In genomic region chr6:52934021-52934420, GRCm38 (mm10) we compare ENCODE assay signal across 21 mouse cellular contexts.
DNase-seq lines count a peak whose midpoint lies in the region; ATAC-seq and TF ChIP-seq lines count a peak whose summit lies in the region.
"Had no signal": no experiment of that assay in that cellular context is flagged by ENCODE, and none has a peak within 500 bp of the region (broad histone marks: within the 10 kb centered on the region; RNA-seq: fewer than 3 reads in every experiment).

No protein-coding gene starts in this region.

- TF ChIP-seq POLR2A in cortical plate, adult 2 months (IDR thresholded peaks at IDR 0.05; ENCODE audit: extremely low read depth, insufficient read depth, low read length), result no peak
- no peak for TF ChIP-seq POLR2A in olfactory bulb, adult 2 months (IDR thresholded peaks at IDR 0.05; ENCODE audit: insufficient read depth, low read depth, low read length)

- ATAC-seq in hindbrain, embryonic 14.5 days (ENCODE audit: low FRiP score), result no peak
- ATAC-seq in liver, postnatal 0 days, result no peak
- ATAC-seq: activated CD4-positive, CD25-positive, alpha-beta regulatory T cell, adult 4 months; Patski had no signal

- peaks cover 15% of the 10 kb centered on the region for H3K4me1 ChIP-seq in hindbrain, embryonic 10.5 days (replicated peaks)
- peaks cover 4% of the 10 kb centered on the region; the same call in 1 of the 2 replicates for H3K4me1 ChIP-seq in hindbrain, embryonic 14.5 days (replicated peaks; ENCODE audit: control insufficient read depth, insufficient read depth, low read length)
- H3K4me1 ChIP-seq in liver, postnatal 0 days (ENCODE audit: insufficient read depth), result peaks cover 4% of the 10 kb centered on the region; the same call in 1 of the 2 replicates
- H3K4me1 ChIP-seq in cortical plate, adult 2 months (ENCODE audit: control insufficient read depth, insufficient read depth, low read length), result peaks cover 7% of the 10 kb centered on the region
- peaks cover 4% of the 10 kb centered on the region; the same call in 1 of the 2 replicates for H3K4me1 ChIP-seq in olfactory bulb, adult 2 months (ENCODE audit: control insufficient read depth, insufficient read depth, low read length)
- H3K4me1 ChIP-seq: liver, embryonic 13.5 days had no signal

- no peaks in the 10 kb centered on the region for H3K27me3 ChIP-seq in hindbrain, embryonic 10.5 days (ENCODE audit: insufficient read depth, poor library complexity, severe bottlenecking)
- H3K27me3 ChIP-seq in hindbrain, embryonic 14.5 days (ENCODE audit: control insufficient read depth, insufficient read depth, low read length), result no peaks in the 10 kb centered on the region
- no peaks in the 10 kb centered on the region for H3K27me3 ChIP-seq in liver, postnatal 0 days (ENCODE audit: insufficient read depth, low read length)
- H3K27me3 ChIP-seq: embryonic facial prominence, embryonic 15.5 days; heart, embryonic 13.5 days; liver, embryonic 13.5 days; neural tube, embryonic 15.5 days; Patski had no signal

- H3K9me3 ChIP-seq in hindbrain, embryonic 10.5 days, result no peaks in the 10 kb centered on the region
- no peaks in the 10 kb centered on the region for H3K9me3 ChIP-seq in hindbrain, embryonic 14.5 days (ENCODE audit: control insufficient read depth, low read length)
- H3K9me3 ChIP-seq in liver, postnatal 0 days (ENCODE audit: low read length), result no peaks in the 10 kb centered on the region
- H3K9me3 ChIP-seq: embryonic facial prominence, embryonic 15.5 days; forebrain, embryonic 10.5 days; heart, embryonic 13.5 days; liver, embryonic 13.5 days; neural tube, embryonic 15.5 days had no signal

- peak; percentile 33 for TF ChIP-seq CTCF in liver, postnatal 0 days (IDR thresholded peaks at IDR 0.05; ENCODE audit: low read depth)
- TF ChIP-seq CTCF in cortical plate, adult 2 months (IDR thresholded peaks at IDR 0.05; ENCODE audit: extremely low read depth, insufficient read depth, low read length), result 0 out of 2 replicates have a peak, but pooled peaks have one; percentile 10
- TF ChIP-seq CTCF in olfactory bulb, adult 2 months (IDR thresholded peaks at IDR 0.05; ENCODE audit: insufficient read depth, low read depth, low read length), result no peak

- no peak overlapping the region for H3K9ac ChIP-seq in hindbrain, embryonic 14.5 days
- no peak overlapping the region for H3K9ac ChIP-seq in liver, postnatal 0 days (replicated peaks)
- H3K9ac ChIP-seq: embryonic facial prominence, embryonic 15.5 days; heart, embryonic 13.5 days; liver, embryonic 13.5 days; neural tube, embryonic 15.5 days had no signal

- no peak overlapping the region for H3K4me2 ChIP-seq in hindbrain, embryonic 14.5 days (replicated peaks)
- H3K4me2 ChIP-seq in liver, postnatal 0 days (ENCODE audit: low read depth, low read length), result no peak overlapping the region
- H3K4me2 ChIP-seq: embryonic facial prominence, embryonic 15.5 days; heart, embryonic 13.5 days; liver, embryonic 13.5 days; neural tube, embryonic 15.5 days had no signal

- H3K4me3 ChIP-seq in hindbrain, embryonic 10.5 days, result no peak overlapping the region
- H3K4me3 ChIP-seq in hindbrain, embryonic 14.5 days (replicated peaks; ENCODE audit: low read length), result no peak overlapping the region
- H3K4me3 ChIP-seq in liver, postnatal 0 days (ENCODE audit: low read depth, low read length), result no peak overlapping the region
- no peak overlapping the region for H3K4me3 ChIP-seq in cortical plate, adult 2 months (ENCODE audit: insufficient read depth, low read length)
- H3K4me3 ChIP-seq in olfactory bulb, adult 2 months (ENCODE audit: insufficient read depth, low read depth, low read length), result no peak overlapping the region
- H3K4me3 ChIP-seq: embryonic facial prominence, embryonic 15.5 days; forebrain, embryonic 10.5 days; heart, embryonic 13.5 days; liver, embryonic 13.5 days; myocyte; neural tube, embryonic 15.5 days had no signal

- WGBS in hindbrain, embryonic 10.5 days, result 90% methylated on average over 6 of the region's 6 CpGs
- 87% methylated on average over 6 of the region's 6 CpGs for WGBS in hindbrain, embryonic 14.5 days
- WGBS in liver, postnatal 0 days (ENCODE audit: insufficient replicate concordance), result 79% methylated on average over 6 of the region's 6 CpGs
- 86% methylated on average over 6 of the region's 6 CpGs for WGBS in olfactory bulb, adult 2 months

- H3K27ac ChIP-seq in hindbrain, embryonic 10.5 days, result 0 out of 2 replicates have a peak overlapping the region, but pooled peaks have one; percentile 5
- no peak overlapping the region for H3K27ac ChIP-seq in hindbrain, embryonic 14.5 days
- H3K27ac ChIP-seq in liver, postnatal 0 days (ENCODE audit: low read depth), result no peak overlapping the region
- H3K27ac ChIP-seq in cortical plate, adult 2 months (ENCODE audit: insufficient read depth, low read length), result peak overlapping the region; percentile 61; the same call in 1 of the 2 replicates
- peak overlapping the region; percentile 70; the same call in 1 of the 2 replicates for H3K27ac ChIP-seq in olfactory bulb, adult 2 months (ENCODE audit: insufficient read depth, low read depth, low read length)
- H3K27ac ChIP-seq: forebrain, embryonic 10.5 days; heart, embryonic 13.5 days; liver, embryonic 13.5 days had no signal

- H3K36me3 ChIP-seq in hindbrain, embryonic 10.5 days, result no peaks in the 10 kb centered on the region
- no peaks in the 10 kb centered on the region for H3K36me3 ChIP-seq in hindbrain, embryonic 14.5 days (replicated peaks; ENCODE audit: control insufficient read depth, insufficient read depth)
- no peaks in the 10 kb centered on the region for H3K36me3 ChIP-seq in liver, postnatal 0 days (replicated peaks; ENCODE audit: insufficient read depth, low read length)
- H3K36me3 ChIP-seq: embryonic facial prominence, embryonic 15.5 days; forebrain, embryonic 10.5 days; heart, embryonic 13.5 days; liver, embryonic 13.5 days; neural tube, embryonic 15.5 days had no signal

- TF ChIP-seq EP300 in liver, postnatal 0 days (IDR thresholded peaks at IDR 0.05; ENCODE audit: low read depth), result no peak

- DNase-seq in hindbrain, embryonic 10.5 days (ENCODE audit: low spot score), result no peak
- DNase-seq in hindbrain, embryonic 14.5 days (ENCODE audit: low spot score), result no peak
- DNase-seq in liver, postnatal 0 days, result no peak
- DNase-seq in liver, result no peak
- DNase-seq in urinary bladder, postnatal 10 days (ENCODE audit: low spot score), result no peak
- DNase-seq: adrenal gland, postnatal 14 days; cerebellum, adult 2 months; kidney, adult 9 months; kidney, postnatal 4 days; liver, embryonic 13.5 days; lung, postnatal 14 days; thymus, postnatal 14 days had no signal

Comparison
In these comparisons a context has a peak if more than half of its experiments do, and no peak if none do; other contexts are left out.
1. H3K27ac ChIP-seq: peak in hindbrain, embryonic 10.5 days (single experiment), cortical plate, adult 2 months (single experiment) and olfactory bulb, adult 2 months (single experiment); none in hindbrain, embryonic 14.5 days (single experiment) and liver, postnatal 0 days (single experiment).